Mouse (Mus musculus) CH12.LX (cell line): ENCODE results near the gene Zfp691. TPM values are rescaled to one million over a fixed set of nuclear protein-coding genes. Genes with fewer than 3 reads are reported as not detected.

Experiments used
- DNase-seq: peaks from one replicate; pipeline ENCODE4 v3.0.0-alpha.2; 2013; ENCODE audit errors: extremely low read depth
- H3K27ac ChIP-seq: 2 replicates; pipeline ENCODE4 v1.5.1; 2012; ENCODE audit warnings: low read depth, mild to moderate bottlenecking, control low read depth, moderate library complexity; ENCODE audit not compliant: insufficient read depth
- H3K27me3 ChIP-seq: replicated peaks from 2 replicates; pipeline ENCODE3; 2012; ENCODE audit warnings: inconsistent platforms
- H3K36me3 ChIP-seq, 2 experiments: replicated peaks in 1 of 2; 2 replicates each; pipeline versions ENCODE3 to v1.6.1; 2012; ENCODE audit warnings: inconsistent platforms in 1 of 2, low read length in 1 of 2, mild to moderate bottlenecking in 1 of 2, mixed read lengths in 1 of 2, moderate library complexity in 1 of 2; ENCODE audit not compliant: control insufficient read depth in 1 of 2, insufficient read depth in 1 of 2
- H3K4me1 ChIP-seq, 2 experiments: 2 replicates each; pipeline ENCODE4 v1.6.1; 2012; ENCODE audit warnings: inconsistent platforms in 1 of 2, moderate library complexity in 1 of 2; ENCODE audit not compliant: insufficient read depth in 2 of 2, control insufficient read depth in 1 of 2
- H3K4me2 ChIP-seq: 2 replicates; pipeline ENCODE4 v1.6.1; 2012; ENCODE audit warnings: low read depth, mild to moderate bottlenecking, control low read depth; ENCODE audit not compliant: poor library complexity, insufficient read depth, severe bottlenecking
- H3K4me3 ChIP-seq, 3 experiments: fragments of 150-350 bp in 1 of 3; sonication (generic) in 1 of 3; replicated peaks in 1 of 3; 2 replicates each; pipeline versions ENCODE3 to v1.5.1; 2011 to 2012; ENCODE audit warnings: low read depth in 2 of 3, low read length in 2 of 3, mild to moderate bottlenecking in 2 of 3, moderate library complexity in 2 of 3, control low read depth in 1 of 3, improper control_type of control experiment in 1 of 3, inconsistent platforms in 1 of 3, mixed read lengths in 1 of 3; ENCODE audit not compliant: poor library complexity in 1 of 3
- H3K79me2 ChIP-seq: replicated peaks from 2 replicates; pipeline ENCODE4 v1.6.1; 2012; ENCODE audit warnings: mild to moderate bottlenecking, moderate library complexity; ENCODE audit not compliant: control insufficient read depth, poor library complexity, insufficient read depth, severe bottlenecking; ENCODE audit errors: extremely low read depth
- H3K9ac ChIP-seq: 2 replicates; pipeline ENCODE4 v1.6.1; 2012; ENCODE audit warnings: low read depth, mild to moderate bottlenecking, control low read depth, moderate library complexity; ENCODE audit not compliant: insufficient read depth
- H3K9me3 ChIP-seq: replicated peaks from 2 replicates; pipeline ENCODE3; 2012; ENCODE audit warnings: low read length, inconsistent platforms, mixed read lengths
- BHLHE40 ChIP-seq: IDR thresholded peaks from 2 replicates; pipeline ENCODE4 v1.6.1; 2011; ENCODE audit warnings: mild to moderate bottlenecking, low read depth, low read length, improper control_type of control experiment
- E2F4 ChIP-seq: IDR thresholded peaks from 2 replicates; pipeline ENCODE4 v1.6.1; 2011; ENCODE audit warnings: low read depth, low read length, improper control_type of control experiment; ENCODE audit not compliant: insufficient replicate concordance
- ETS1 ChIP-seq: conservative IDR thresholded peaks from 2 replicates; pipeline ENCODE4 v1.6.1; 2012; ENCODE audit warnings: low read depth, mild to moderate bottlenecking, inconsistent platforms, low read length, improper control_type of control experiment, moderate library complexity
- GABPA ChIP-seq: IDR thresholded peaks from 2 replicates; pipeline ENCODE4 v1.6.1; 2012; ENCODE audit warnings: low read depth, low read length, improper control_type of control experiment, inconsistent platforms; ENCODE audit not compliant: insufficient replicate concordance
- HCFC1 ChIP-seq: IDR thresholded peaks from 2 replicates; pipeline ENCODE4 v1.6.1; 2012; ENCODE audit warnings: low read depth, mild to moderate bottlenecking, inconsistent platforms, low read length, improper control_type of control experiment
- MAFK ChIP-seq: IDR thresholded peaks from 2 replicates; pipeline ENCODE4 v1.6.1; 2011; ENCODE audit warnings: low read length, improper control_type of control experiment; ENCODE audit not compliant: insufficient replicate concordance
- MAX ChIP-seq: IDR thresholded peaks from 2 replicates; pipeline ENCODE4 v1.6.1; 2011; ENCODE audit warnings: low read length, improper control_type of control experiment
- PAX5 ChIP-seq: IDR thresholded peaks from 2 replicates; pipeline ENCODE4 v1.6.1; 2012; ENCODE audit warnings: low read length, inconsistent platforms, mixed read lengths
- SIN3A ChIP-seq: IDR thresholded peaks from 2 replicates; pipeline ENCODE4 v1.6.1; 2012; ENCODE audit warnings: low read length, improper control_type of control experiment, inconsistent platforms
- SMC3 ChIP-seq: IDR thresholded peaks from 2 replicates; pipeline ENCODE4 v1.6.1; 2011; ENCODE audit warnings: low read depth, low read length, improper control_type of control experiment
- TBP ChIP-seq: conservative IDR thresholded peaks from 2 replicates; pipeline ENCODE4 v1.6.1; 2011; ENCODE audit warnings: low read depth, low read length, improper control_type of control experiment
- TCF12 ChIP-seq: IDR thresholded peaks from 2 replicates; pipeline ENCODE4 v1.6.1; 2014; ENCODE audit warnings: low read depth, mild to moderate bottlenecking, inconsistent platforms, low read length, improper control_type of control experiment
- UBTF ChIP-seq: IDR thresholded peaks from 2 replicates; pipeline ENCODE4 v1.6.1; 2012; ENCODE audit warnings: low read depth, mild to moderate bottlenecking, inconsistent platforms, low read length, improper control_type of control experiment, moderate library complexity
- USF2 ChIP-seq: conservative IDR thresholded peaks from 2 replicates; pipeline ENCODE4 v1.6.1; 2011; ENCODE audit warnings: low read depth, low read length, improper control_type of control experiment
- ZKSCAN1 ChIP-seq: IDR thresholded peaks from 2 replicates; pipeline ENCODE4 v1.6.1; 2012; ENCODE audit warnings: low read depth, inconsistent platforms, low read length, improper control_type of control experiment, borderline replicate concordance
- ZMIZ1 ChIP-seq: IDR thresholded peaks from 2 replicates; pipeline ENCODE4 v1.6.1; 2012; ENCODE audit warnings: low read depth, mild to moderate bottlenecking, inconsistent platforms, low read length, improper control_type of control experiment
- dilution Hi-C: fragments of 300-500 bp; cut with MboI; formaldehyde crosslinking; loops from 2 replicates; pipeline ENCODE4 v1.14.3; 2020; ENCODE audit warnings: low sequenced_read_pairs; ENCODE audit not compliant: extremely low pct_unique_long_range_greater_than_20kb, extremely low pct_ligation_motif_present
- in situ Hi-C: fragments of 300-500 bp; cut with MboI; formaldehyde crosslinking; loops from 3 replicates; pipeline ENCODE4 v1.14.3; 2019; ENCODE audit warnings: low sequenced_read_pairs, low pct_ligation_motif_present, low pct_unique_long_range_greater_than_20kb, mixed read lengths
- polyA plus RNA-seq: library from polyadenylated mRNA; unstranded; fragments of >175 nt; gene quantifications from 2 replicates; pipeline ENCODE4 v1.2.1, GENCODE M21; 2012; ENCODE audit warnings: low read depth; ENCODE audit not compliant: insufficient read length
- total RNA-seq, 2 experiments: library from RNA; depleted of rRNA; stranded (reverse); fragments of 300-350 nt in 1 of 2; fragments of >200 nt in 1 of 2; gene quantifications; 2 replicates each; pipeline ENCODE4 v1.2.3; 2012 to 2014

The Zfp691 gene
- total and polyA plus RNA-seq, 3 experiments: 3.2 to 4.7 (median 4.0) TPM

DNA sequence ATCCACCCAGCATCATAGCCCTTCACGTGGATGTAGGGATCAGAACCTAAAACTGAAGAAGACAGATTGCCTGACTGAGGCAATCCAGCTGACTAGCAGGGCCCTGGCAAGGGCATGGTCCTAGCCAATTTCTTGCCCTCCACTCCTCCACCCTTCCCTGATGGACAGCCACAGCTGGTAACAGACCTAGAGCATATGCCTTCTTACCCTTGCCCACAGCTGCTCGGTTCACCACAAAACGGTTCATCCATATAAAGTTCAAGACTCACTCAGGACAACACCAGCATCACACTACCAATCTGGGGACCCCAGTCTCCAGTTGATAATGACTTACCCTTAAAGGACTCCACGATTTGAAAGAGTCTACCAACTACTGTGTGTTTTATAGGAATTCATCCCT is 11.8 kb upstream of the Zfp691 start:
- no peaks in the 10 kb centered on the region for H3K36me3 ChIP-seq

GRCm38 (mm10) chr4:119183525-119183924 is 9.5 kb upstream of the Zfp691 start:
- peaks cover 30% of the 10 kb centered on the region for H3K27me3 ChIP-seq
- in situ Hi-C loops: no loop called here
- TF ChIP-seq ZKSCAN1 (no peak), E2F4 (no peak), SMC3 (no peak), PAX5 (no peak), MAFK (no peak), ETS1 (no peak), TBP (no peak), ZMIZ1 (no peak), TCF12 (no peak), SIN3A (no peak), HCFC1 (no peak), BHLHE40 (no peak)
- TF ChIP-seq, all 38 proteins: peak for 0
- Histone ChIP-seq H3K4me1 (peaks cover 7 to 18% of the 10 kb centered on the region in 2 experiments), H3K9ac (no peak overlapping the region), H3K9me3 (no peaks in the 10 kb centered on the region), H3K27ac (no peak overlapping the region), H3K4me2 (no peak overlapping the region), H3K4me3 (no peak overlapping the region), H3K36me3 (no peaks in the 10 kb centered on the region), H3K79me2 (no peaks in the 10 kb centered on the region)
- dilution Hi-C loops: no loop called here
- no peak for DNase-seq

More for the DNA sequence above, 11.8 kb upstream of the Zfp691 start:
- dilution Hi-C loops (no loop called here), in situ Hi-C loops (no loop called here)
- no peak for DNase-seq
- Histone ChIP-seq H3K79me2 (no peaks in the 10 kb centered on the region), H3K27me3 (peaks cover 30% of the 10 kb centered on the region), H3K27ac (no peak overlapping the region), H3K4me1 (peaks cover 7 to 18% of the 10 kb centered on the region in 2 experiments), H3K9ac (no peak overlapping the region), H3K4me3 (no peak overlapping the region), H3K9me3 (no peaks in the 10 kb centered on the region), H3K4me2 (no peak overlapping the region)
- TF ChIP-seq BHLHE40 (no peak), USF2 (no peak), MAX (no peak), UBTF (no peak), GABPA (no peak)
